Mouse (Mus musculus): Measurements from ENCODE around the gene Pear1. TPM values are rescaled to one million over a fixed set of nuclear protein-coding genes. Genes with fewer than 3 reads are reported as not detected.

Pear1 gene
- polyA plus RNA-seq, 1 experiment: 22.4 TPM

GRCm38 (mm10) chr3:87796736-87797334, 27.3 kb downstream of the Pear1 start, which contains the start of gene Insrr:
Gene Insrr, plus strand, starts transcription at chr3:87796951.
- H3K4me1 ChIP-seq (ENCODE audit: control insufficient read depth, insufficient read depth, low read length): no peaks in the 10 kb centered on the region
- 3% methylated on average over 29 of the region's 29 CpGs for WGBS
- TF ChIP-seq CTCF (IDR thresholded peaks at IDR 0.05; ENCODE audit: control insufficient read depth, insufficient read depth, low read length) (no peak), POLR2A (IDR thresholded peaks at IDR 0.05; ENCODE audit: borderline replicate concordance, control insufficient read depth, low read depth, low read length) (no peak)
- no peak within 1 kb of the TSS for H3K4me3 ChIP-seq (replicated peaks; ENCODE audit: control insufficient read depth, low read depth, low read length)
- H3K27ac ChIP-seq (ENCODE audit: control insufficient read depth, insufficient read depth, low read depth, low read length, poor library complexity): no peak within 1 kb of the TSS

GRCm38 (mm10) chr3:87795336-87796277, 28.5 kb downstream of the Pear1 start:
- TF ChIP-seq POLR2A (IDR thresholded peaks at IDR 0.05; ENCODE audit: borderline replicate concordance, control insufficient read depth, low read depth, low read length) (no peak), CTCF (IDR thresholded peaks at IDR 0.05; ENCODE audit: control insufficient read depth, insufficient read depth, low read length) (peak; percentile 55)
- Histone ChIP-seq H3K27ac (ENCODE audit: control insufficient read depth, insufficient read depth, low read depth, low read length, poor library complexity) (no peak overlapping the region), H3K4me1 (ENCODE audit: control insufficient read depth, insufficient read depth, low read length) (no peaks in the 10 kb centered on the region), H3K4me3 (replicated peaks; ENCODE audit: control insufficient read depth, low read depth, low read length) (no peak overlapping the region)
- 12% methylated on average over 33 of the region's 33 CpGs for WGBS

DNA sequence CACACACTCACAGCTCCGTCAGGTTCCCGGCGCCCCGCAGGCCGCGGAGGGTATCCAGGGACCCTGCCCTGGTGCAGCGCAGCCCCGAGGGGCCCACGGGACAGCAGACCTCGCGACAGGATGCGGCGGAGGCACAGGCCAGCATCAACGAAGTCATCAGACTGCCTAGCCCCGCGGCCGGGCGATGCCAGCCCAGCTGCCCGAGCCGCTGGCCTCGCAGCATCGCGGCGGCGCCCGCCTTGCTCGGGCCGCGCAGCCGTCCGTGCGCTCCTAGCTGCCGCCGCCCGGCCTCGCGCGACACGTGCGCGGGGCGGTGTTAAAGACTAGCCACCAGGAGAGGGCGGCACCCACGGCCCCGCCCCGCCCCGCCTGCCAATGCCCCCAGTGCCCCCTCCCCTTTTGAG, 29.2 kb downstream of the Pear1 start, which contains the start of gene Ntrk1:
TSS of gene Ntrk1 (minus strand) at position 241 of the 404 bp plus-strand sequence.
- Histone ChIP-seq H3K4me3 (replicated peaks; ENCODE audit: control insufficient read depth, low read depth, low read length) (no peak within 1 kb of the TSS), H3K4me1 (ENCODE audit: control insufficient read depth, insufficient read depth, low read length) (no peaks in the 10 kb centered on the region), H3K27ac (ENCODE audit: control insufficient read depth, insufficient read depth, low read depth, low read length, poor library complexity) (no peak within 1 kb of the TSS)
- WGBS: 2% methylated on average over 47 of the region's 47 CpGs
- TF ChIP-seq POLR2A (IDR thresholded peaks at IDR 0.05; ENCODE audit: borderline replicate concordance, control insufficient read depth, low read depth, low read length): no peak
- no peak for TF ChIP-seq CTCF (IDR thresholded peaks at IDR 0.05; ENCODE audit: control insufficient read depth, insufficient read depth, low read length)

GRCm38 (mm10) chr3:87789768-87790167, 34.3 kb downstream of the Pear1 start:
- H3K4me1 ChIP-seq (ENCODE audit: control insufficient read depth, insufficient read depth, low read length): no peaks in the 10 kb centered on the region
- no peak overlapping the region for H3K27ac ChIP-seq (ENCODE audit: control insufficient read depth, insufficient read depth, low read depth, low read length, poor library complexity)
- TF ChIP-seq CTCF (IDR thresholded peaks at IDR 0.05; ENCODE audit: control insufficient read depth, insufficient read depth, low read length): no peak
- no peak for TF ChIP-seq POLR2A (IDR thresholded peaks at IDR 0.05; ENCODE audit: borderline replicate concordance, control insufficient read depth, low read depth, low read length)
- H3K4me3 ChIP-seq (replicated peaks; ENCODE audit: control insufficient read depth, low read depth, low read length): no peak overlapping the region
- WGBS: 51% methylated on average over 5 of the region's 5 CpGs

- Histone ChIP-seq H3K4me1 (ENCODE audit: control insufficient read depth, insufficient read depth, low read length) (no peaks in the 10 kb centered on the region), H3K4me3 (replicated peaks; ENCODE audit: control insufficient read depth, low read depth, low read length) (no peak overlapping the region), H3K27ac (ENCODE audit: control insufficient read depth, insufficient read depth, low read depth, low read length, poor library complexity) (no peak overlapping the region)
- 76% methylated on average over 1 of the region's 1 CpGs for WGBS
- TF ChIP-seq POLR2A (IDR thresholded peaks at IDR 0.05; ENCODE audit: borderline replicate concordance, control insufficient read depth, low read depth, low read length) (no peak), CTCF (IDR thresholded peaks at IDR 0.05; ENCODE audit: control insufficient read depth, insufficient read depth, low read length) (no peak)
Measured at GRCm38 (mm10) chr3:87789248-87789647, 34.9 kb downstream of the Pear1 start.

GRCm38 (mm10) chr3:87785626-87786214, 38.4 kb downstream of the Pear1 start:
- no peak for TF ChIP-seq CTCF (IDR thresholded peaks at IDR 0.05; ENCODE audit: control insufficient read depth, insufficient read depth, low read length)
- TF ChIP-seq POLR2A (IDR thresholded peaks at IDR 0.05; ENCODE audit: borderline replicate concordance, control insufficient read depth, low read depth, low read length): no peak
- 82% methylated on average over 6 of the region's 6 CpGs for WGBS

GRCm38 (mm10) chr3:87785156-87785555, 39.0 kb downstream of the Pear1 start:
- no peaks in the 10 kb centered on the region for H3K4me1 ChIP-seq (ENCODE audit: control insufficient read depth, insufficient read depth, low read length)
- no peak for TF ChIP-seq CTCF (IDR thresholded peaks at IDR 0.05; ENCODE audit: control insufficient read depth, insufficient read depth, low read length)
- TF ChIP-seq POLR2A (IDR thresholded peaks at IDR 0.05; ENCODE audit: borderline replicate concordance, control insufficient read depth, low read depth, low read length): no peak
- H3K4me3 ChIP-seq (replicated peaks; ENCODE audit: control insufficient read depth, low read depth, low read length): no peak overlapping the region
- 21% methylated on average over 5 of the region's 5 CpGs for WGBS
- no peak overlapping the region for H3K27ac ChIP-seq (ENCODE audit: control insufficient read depth, insufficient read depth, low read depth, low read length, poor library complexity)

More at GRCm38 (mm10) chr3:87785626-87786214, 38.4 kb downstream of the Pear1 start:
- no peaks in the 10 kb centered on the region for H3K4me1 ChIP-seq (ENCODE audit: control insufficient read depth, insufficient read depth, low read length)
- H3K27ac ChIP-seq (ENCODE audit: control insufficient read depth, insufficient read depth, low read depth, low read length, poor library complexity): no peak overlapping the region
- no peak overlapping the region for H3K4me3 ChIP-seq (replicated peaks; ENCODE audit: control insufficient read depth, low read depth, low read length)
